Mouse (Mus musculus): ENCODE data around the gene Atp5d.

Gene Atp5d

GRCm38 (mm10) chr10:80152071-80152872, 13.8 kb downstream of the Atp5d start:
- DNase-seq (ENCODE audit: inconsistent age in 2 of 2, low spot score in 1 of 2): peak; percentile 70 to 88

DNA sequence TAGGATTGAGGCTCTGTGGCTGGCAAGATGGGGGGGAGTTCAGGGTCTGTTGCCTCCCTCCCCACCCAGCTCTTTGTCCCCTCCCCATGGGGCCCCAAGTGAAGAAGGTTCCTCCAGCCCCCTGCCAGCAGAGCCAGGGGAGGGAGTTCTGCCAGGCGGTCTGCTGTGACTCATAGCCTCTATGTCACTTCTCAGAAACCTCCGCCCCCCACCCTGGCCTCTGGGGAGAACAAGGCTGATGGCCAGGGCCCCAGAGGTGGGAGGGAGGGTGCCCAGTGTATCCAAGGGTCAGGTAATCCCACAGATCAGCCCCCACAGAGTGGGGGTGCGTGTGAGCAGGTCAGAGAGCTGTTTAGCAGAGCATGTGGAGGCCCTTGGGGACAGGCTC, 14.4 kb downstream of the Atp5d start:
- DNase-seq (ENCODE audit: inconsistent age in 2 of 2, low spot score in 1 of 2): peak; percentile 89 to 95

DNA sequence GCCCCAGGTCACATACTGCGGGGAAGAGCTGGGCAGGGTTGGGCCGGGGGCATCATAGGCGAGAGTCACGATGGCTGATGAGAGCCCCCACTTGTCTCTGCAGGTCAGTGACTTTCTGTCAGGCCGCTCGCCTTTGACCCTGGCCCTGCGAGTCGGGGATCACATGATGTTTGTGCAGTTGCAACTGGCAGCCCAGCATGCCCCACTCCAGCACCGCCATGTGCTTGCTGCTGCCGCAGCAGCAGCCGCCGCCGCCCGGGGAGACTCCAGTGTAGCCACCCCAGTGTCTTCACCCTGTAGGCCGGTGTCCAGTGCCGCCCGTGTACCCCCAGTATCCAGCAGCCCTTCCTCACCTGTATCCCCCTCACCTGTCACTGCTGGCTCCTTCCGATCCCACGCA, 15.3 kb downstream of the Atp5d start:
- peak in 1 of 2 experiments; percentile 45 for DNase-seq (ENCODE audit: inconsistent age in 2 of 2, low spot score in 1 of 2)

GRCm38 (mm10) chr10:80154384-80154783, 16.0 kb downstream of the Atp5d start:
- no peak for DNase-seq (ENCODE audit: inconsistent age in 2 of 2, low spot score in 1 of 2)

DNA sequence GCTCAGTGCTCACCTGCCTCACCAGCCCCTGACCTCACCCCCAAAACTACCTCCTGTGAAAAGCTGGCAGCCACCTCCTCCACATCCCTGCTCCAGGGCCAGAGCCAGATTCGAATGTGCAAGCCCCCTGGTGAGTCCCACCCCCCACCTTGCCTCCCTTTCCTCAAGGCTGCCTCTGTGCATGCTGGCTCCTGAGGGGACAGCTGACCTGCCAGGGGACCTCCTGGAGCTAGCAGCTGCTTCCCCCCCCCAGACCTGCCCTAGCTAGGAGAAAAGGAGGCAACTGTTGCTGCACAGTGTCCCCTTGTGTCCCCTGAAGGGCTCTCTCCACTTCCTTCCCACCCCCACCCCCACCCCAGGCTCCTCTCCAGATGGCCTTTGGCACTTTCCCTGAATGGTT, 16.8 kb downstream of the Atp5d start:
- no peak for DNase-seq (ENCODE audit: inconsistent age in 2 of 2, low spot score in 1 of 2)

GRCm38 (mm10) chr10:80156002-80156751, 17.7 kb downstream of the Atp5d start:
- DNase-seq (ENCODE audit: inconsistent age in 2 of 2, low spot score in 1 of 2): peak in 1 of 2 experiments; percentile 59

DNA sequence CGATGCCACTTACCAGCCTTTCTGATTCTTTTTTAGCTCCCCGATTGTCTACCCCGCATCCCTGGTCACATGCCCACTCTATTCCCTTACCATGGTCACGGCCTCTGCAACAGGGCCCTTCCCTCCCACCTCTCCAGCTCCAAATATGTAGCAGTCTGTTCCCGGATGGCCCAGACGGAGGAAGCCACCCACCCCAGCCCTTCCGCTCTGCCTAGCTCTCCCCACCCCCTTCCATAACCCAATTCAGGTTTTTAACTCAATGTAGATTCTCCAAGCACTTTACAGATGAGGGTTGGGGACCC, 18.3 kb downstream of the Atp5d start:
- peak in 1 of 2 experiments; percentile 47 for DNase-seq (ENCODE audit: inconsistent age in 2 of 2, low spot score in 1 of 2)

- peak in 1 of 2 experiments; percentile 59 for DNase-seq (ENCODE audit: inconsistent age in 2 of 2, low spot score in 1 of 2)
Measured at GRCm38 (mm10) chr10:80157141-80157929, 18.9 kb downstream of the Atp5d start.

DNA sequence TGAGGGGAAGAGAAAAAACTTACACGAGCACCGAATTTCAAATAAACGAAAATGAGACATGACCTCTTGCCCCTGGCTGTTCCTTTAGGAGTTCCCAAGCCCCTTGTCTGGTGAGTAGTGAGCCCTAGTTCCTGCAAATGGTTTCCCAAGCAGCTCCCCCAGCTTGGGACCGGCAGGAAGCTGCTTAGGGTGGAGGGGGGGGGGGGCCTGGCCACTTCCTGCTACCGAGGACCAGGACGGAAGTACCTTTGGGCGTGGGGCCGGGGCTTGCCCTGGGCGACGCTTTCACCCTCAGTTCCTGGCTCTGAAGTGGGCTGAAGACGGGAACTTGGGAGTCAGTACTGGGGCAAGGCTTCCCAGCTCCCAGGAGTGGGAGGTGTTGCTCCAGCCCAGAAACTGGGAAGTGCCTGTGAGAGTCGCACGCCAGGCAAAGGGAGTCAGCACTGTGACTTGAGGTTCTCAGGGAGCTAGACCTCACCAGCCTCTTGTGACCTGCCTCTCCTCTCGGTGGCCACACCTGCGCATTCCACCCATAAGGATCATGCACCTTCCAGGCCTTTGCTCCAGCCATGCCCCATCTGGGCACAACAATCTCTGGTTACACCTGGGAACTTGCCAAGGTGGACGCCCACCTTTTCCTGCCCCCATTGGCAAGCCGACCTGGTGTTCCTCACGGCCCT, 20.0 kb downstream of the Atp5d start:
- DNase-seq (ENCODE audit: inconsistent age in 2 of 2, low spot score in 1 of 2): peak in 1 of 2 experiments; percentile 78

DNA sequence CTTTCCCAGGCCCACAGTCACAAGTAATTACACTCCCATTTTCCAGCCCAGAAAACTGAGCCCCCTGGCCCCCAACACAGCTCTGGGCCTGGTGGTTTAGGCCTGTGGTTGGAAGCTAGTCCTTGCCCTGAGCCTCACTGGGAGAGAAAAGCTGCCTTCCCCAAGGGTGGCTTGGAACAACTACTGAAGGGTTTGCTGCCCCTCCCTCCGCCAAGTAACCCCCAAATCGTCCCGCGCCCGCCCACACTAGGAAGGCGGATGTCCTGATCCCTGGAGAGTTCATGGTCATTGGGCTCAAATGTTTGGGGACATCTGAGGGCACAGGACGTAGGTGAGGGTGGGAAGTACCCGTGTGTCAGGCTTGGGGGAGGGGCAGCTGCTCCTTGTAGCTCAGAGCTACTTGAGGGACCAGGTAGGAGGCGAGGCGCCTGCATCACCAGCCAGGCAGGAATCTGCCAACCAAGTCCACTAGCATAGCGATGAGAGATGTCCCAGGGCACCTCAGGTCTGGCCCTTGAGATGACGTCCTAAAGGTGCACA, 20.7 kb downstream of the Atp5d start:
- peak in 1 of 2 experiments; percentile 77 for DNase-seq (ENCODE audit: inconsistent age in 2 of 2, low spot score in 1 of 2)

DNA sequence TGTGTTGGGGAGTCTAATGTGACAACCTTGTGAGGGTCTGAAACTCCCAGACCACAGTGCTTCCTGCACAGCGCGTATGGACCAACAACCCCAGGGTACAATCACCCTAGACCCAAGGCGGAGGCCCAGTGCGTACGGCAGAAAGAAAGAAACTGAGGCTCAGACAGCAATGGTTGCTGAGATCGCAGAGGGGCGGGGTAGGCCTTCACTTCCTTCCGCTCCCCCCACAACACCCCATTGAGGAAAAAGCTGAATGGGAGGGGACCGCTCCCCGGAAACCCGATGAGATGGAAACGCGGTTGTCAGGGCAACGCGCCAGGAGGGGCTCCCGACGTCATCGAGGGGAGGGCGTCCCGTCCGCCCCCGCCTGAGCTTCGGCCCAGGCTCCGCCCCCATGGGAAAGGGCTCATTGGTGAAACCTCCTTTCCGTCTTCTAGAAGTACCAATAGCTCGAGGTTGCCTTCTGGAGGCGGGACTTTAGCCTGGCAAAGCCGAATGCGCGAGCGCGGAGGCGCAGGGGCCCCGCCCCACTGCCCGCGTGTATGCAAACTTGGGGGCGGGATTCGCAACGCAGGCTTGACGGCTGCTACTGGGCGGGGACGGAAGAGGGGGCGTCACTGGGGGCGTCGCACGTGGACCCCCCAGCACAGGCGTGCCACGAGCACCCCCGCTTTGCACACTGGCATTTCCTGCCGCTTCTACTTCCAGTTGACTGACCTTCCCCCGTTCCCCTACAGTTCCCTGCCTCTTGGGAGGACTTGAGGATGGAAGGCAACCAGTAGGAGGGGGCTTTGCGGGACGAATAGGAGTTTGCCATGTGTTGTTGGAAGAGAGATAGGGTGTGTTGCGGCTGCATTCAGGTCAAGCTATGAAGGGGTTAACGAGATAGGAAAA, 21.4 kb downstream of the Atp5d start:
- DNase-seq (ENCODE audit: inconsistent age in 2 of 2, low spot score in 1 of 2): peak; percentile 100

- DNase-seq (ENCODE audit: inconsistent age in 2 of 2, low spot score in 1 of 2): peak; percentile 94 to 98
Measured at GRCm38 (mm10) chr10:80160455-80161371, 22.3 kb downstream of the Atp5d start.

GRCm38 (mm10) chr10:80161522-80162242, 23.2 kb downstream of the Atp5d start:
- peak; percentile 65 to 78 for DNase-seq (ENCODE audit: inconsistent age in 2 of 2, low spot score in 1 of 2)

GRCm38 (mm10) chr10:80162243-80162608, 23.8 kb downstream of the Atp5d start:
- no peak for DNase-seq (ENCODE audit: inconsistent age in 2 of 2, low spot score in 1 of 2)

GRCm38 (mm10) chr10:80162716-80163299, 24.4 kb downstream of the Atp5d start:
- DNase-seq (ENCODE audit: inconsistent age in 2 of 2, low spot score in 1 of 2): peak; percentile 29 to 70

- DNase-seq (ENCODE audit: inconsistent age in 2 of 2, low spot score in 1 of 2): peak; percentile 88 to 92
Measured at GRCm38 (mm10) chr10:80163721-80164120, 25.3 kb downstream of the Atp5d start.

DNA sequence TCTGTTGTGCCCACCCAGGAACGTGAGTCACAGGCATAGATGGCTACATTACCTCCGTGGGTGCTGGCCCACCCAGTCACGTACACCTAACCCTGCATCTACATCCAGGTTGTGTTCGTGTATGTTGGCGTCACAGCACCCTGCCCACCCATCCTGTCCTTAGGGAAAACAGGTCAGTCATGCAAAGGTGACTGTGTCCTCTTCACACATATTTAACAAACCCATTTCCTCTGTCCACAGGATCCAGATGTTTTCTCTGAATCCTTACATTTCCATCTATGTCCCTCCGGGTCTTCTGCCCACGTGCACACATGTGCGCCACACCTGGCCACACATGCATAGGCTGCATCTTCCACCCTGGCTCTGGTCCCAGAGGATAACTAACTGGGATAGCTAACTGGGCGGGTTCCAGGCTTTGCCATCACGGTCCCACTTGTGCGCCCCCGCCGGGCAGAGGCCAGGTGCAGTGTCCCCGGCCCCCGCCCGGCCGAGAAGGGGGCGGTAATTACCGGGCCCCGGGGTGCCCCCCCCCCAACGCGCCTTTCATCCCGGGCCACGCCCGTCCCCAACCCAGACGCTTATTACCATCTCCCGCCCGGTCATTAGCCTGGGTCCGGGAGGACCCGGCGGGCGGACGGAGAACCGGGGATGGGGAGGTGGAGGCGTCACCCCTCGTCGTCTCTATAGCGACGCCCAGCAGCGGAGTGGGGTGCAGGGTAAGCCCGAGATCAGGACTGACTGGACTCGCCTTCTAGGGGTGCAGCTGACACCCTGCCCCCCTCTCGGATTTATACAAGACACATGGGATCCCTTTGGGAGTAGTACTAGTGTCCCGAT, 25.9 kb downstream of the Atp5d start:
- peak; percentile 67 to 80 for DNase-seq (ENCODE audit: inconsistent age in 2 of 2, low spot score in 1 of 2)
